Mouse (Mus musculus) pancreas, adult 10 weeks (tissue): Measurements from ENCODE around the gene Ap4s1. TPM values are rescaled to one million over a fixed set of nuclear protein-coding genes. Genes with fewer than 3 reads are reported as not detected.

ENCODE experiments used
- polyA plus RNA-seq: library from polyadenylated mRNA; stranded (reverse); fragments of 350-450 nt; fragmentation: Illumina TruSeq; extraction: RNeasy Lipid Tissue Mini Kit (QIAGEN cat#74804); gene quantifications from one replicate; pipeline ENCODE4 v1.2.3, GENCODE M21; 2015; ENCODE audit warnings: low read depth, low replicate concordance; ENCODE audit not compliant: insufficient read depth

The Ap4s1 gene
- 9.4 TPM for polyA plus RNA-seq

DNA sequence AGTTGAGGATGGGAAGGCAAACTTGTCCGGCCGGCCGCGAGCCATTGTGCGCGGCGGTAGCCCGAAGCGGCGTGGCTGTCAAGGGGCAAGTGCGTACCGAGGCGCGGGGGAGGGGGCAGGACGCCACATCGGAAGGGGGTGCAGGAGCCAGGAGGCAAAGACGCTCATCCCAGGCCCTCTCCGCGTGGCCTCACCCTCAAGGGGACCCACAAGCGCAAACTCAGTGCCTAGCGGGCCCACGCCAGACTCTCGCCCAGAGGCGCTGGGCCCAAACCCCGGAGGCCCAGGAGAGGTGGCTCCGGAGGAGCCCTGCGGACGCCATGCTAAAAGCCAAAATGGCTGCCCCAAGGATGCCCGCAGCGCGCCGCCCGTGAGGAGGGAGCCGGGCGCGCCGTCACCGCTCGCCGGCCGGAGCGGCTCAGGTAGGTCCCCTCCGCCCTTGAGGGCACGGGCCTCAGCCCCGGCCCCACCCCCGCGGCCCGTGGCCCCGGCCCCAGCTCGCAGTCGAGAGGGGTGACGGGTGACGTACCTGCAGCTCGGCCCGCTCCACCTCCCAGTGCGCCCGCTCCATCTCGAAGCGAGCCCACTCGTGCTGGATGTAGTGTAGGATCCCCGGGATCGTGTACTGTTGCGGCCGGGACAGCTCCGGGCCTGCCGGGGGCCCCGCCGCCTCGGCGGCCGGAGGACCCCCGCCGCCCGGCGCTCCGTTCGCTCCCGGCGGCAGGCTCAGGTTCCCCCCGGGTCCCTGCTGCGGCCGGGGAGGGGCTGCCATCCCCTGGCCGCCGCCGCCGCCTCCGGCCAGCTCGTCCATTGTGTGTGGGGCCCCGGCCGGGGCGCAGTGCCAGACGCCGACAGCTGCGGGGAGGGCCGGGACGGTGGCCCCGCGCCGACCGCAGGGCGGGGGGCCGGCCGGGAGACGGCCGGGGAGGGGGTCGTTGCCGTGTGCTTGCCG, at the start of gene Ap4s1:
Gene Ap4s1, plus strand, starts transcription at position 141 of the 952 bp plus-strand sequence.

DNA sequence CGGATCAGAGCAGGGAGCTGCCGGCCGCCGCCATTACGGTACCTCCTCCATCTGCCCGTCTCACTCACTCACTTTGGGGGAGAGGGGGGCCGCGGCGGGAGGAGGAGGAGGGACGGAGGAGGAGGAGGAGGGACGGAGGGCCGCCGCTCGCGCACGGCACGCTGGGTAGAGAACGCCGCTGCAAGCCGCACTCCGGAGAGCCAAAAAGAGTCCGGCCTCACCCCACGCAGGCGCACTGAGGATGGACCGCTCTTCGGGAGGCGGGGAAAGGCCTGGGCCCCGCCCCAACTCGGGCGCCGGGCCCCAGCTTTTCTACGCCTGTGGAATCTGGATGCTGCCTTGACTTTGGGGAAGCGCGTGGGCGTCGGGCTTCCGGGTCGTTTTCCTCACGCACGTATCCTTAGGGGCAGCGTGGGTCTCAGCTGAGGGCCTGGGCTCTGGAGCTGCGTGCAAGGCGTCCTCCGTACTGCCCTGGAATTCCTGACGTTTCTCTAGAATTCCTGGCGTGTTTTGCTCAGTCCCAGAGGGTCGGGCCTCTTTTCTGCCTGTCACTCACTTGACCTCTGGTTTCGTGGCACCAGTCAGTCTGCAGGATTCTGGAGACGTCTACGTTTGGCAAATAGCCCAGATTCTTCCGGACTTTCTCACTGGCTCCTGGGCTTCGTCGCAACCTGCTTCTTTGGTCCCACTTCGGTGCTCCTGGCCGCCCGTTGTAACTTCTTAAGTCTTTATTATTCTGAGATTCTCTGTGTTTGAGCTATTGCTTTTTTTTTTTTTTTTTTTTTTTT, 1.2 kb downstream of the Ap4s1 start, which contains the start of gene Strn3:
Gene Strn3, minus strand, starts transcription at position 53 of the 788 bp plus-strand sequence.

Other genes starting within 250 kb of the Ap4s1 start
- gene Coch, start 97.7 kb upstream of the Ap4s1 start, polyA plus RNA-seq: 0.33 TPM
- 8.8 TPM for gene Strn3, start 864 bp downstream of the Ap4s1 start, polyA plus RNA-seq
- 7.2 TPM for gene Hectd1, start 138.5 kb downstream of the Ap4s1 start, polyA plus RNA-seq